Mouse (Mus musculus): ENCODE results near the gene Gli2. TPM values are rescaled to one million over a fixed set of nuclear protein-coding genes. Genes with fewer than 3 reads are reported as not detected.

Gli2 gene
- polyA plus RNA-seq (2014; fragmentation: Nextera tagmentation; extraction: Ambion mirVana): 17.7 and 17.8 TPM in 2 replicates

- Histone ChIP-seq H3K27me3 (ENCODE audit: control insufficient read depth, insufficient read depth, low read length) (no peaks in the 10 kb centered on the region), H3K27ac (replicated peaks; ENCODE audit: low read depth, low read length) (peak within 1 kb of the TSS; percentile 98), H3K9ac (ENCODE audit: low read length) (peak within 1 kb of the TSS; percentile 94), H3K9me3 (ENCODE audit: control insufficient read depth, low read length) (no peaks in the 10 kb centered on the region), H3K4me1 (ENCODE audit: control insufficient read depth, insufficient read depth, low read length) (peaks cover 31% of the 10 kb centered on the region), H3K4me2 (ENCODE audit: low read depth, severe bottlenecking) (peak within 1 kb of the TSS; percentile 89), H3K4me3 (ENCODE audit: low read depth, low read length) (peak within 1 kb of the TSS; percentile 82), H3K36me3 (ENCODE audit: control insufficient read depth, insufficient read depth, low read length) (no peaks in the 10 kb centered on the region)
- 0% methylated on average over 38 of the region's 42 CpGs for WGBS
- ATAC-seq (ENCODE audit: insufficient number of reproducible peaks, low FRiP score, low TSS enrichment, low read depth) (peak; percentile 85), DNase-seq (ENCODE audit: low spot score) (peak; percentile 95)
Measured at GRCm38 (mm10) chr1:119053402-119053841, at the start of gene Gli2. Gene Gli2, minus strand, starts transcription at chr1:119053619.

- Histone ChIP-seq H3K4me2 (ENCODE audit: low read depth, severe bottlenecking) (no peak overlapping the region), H3K36me3 (ENCODE audit: control insufficient read depth, insufficient read depth, low read length) (no peaks in the 10 kb centered on the region), H3K9me3 (ENCODE audit: control insufficient read depth, low read length) (no peaks in the 10 kb centered on the region), H3K27ac (replicated peaks; ENCODE audit: low read depth, low read length) (no peak overlapping the region), H3K9ac (ENCODE audit: low read length) (no peak overlapping the region), H3K27me3 (ENCODE audit: control insufficient read depth, insufficient read depth, low read length) (no peaks in the 10 kb centered on the region), H3K4me1 (ENCODE audit: control insufficient read depth, insufficient read depth, low read length) (0 out of 2 replicates have a peak, but pooled peaks cover 2% of the 10 kb centered on the region), H3K4me3 (ENCODE audit: low read depth, low read length) (no peak overlapping the region)
- no peak for DNase-seq (ENCODE audit: low spot score)
- WGBS: 46% methylated on average over 13 of the region's 13 CpGs
- no peak for ATAC-seq (ENCODE audit: insufficient number of reproducible peaks, low FRiP score, low TSS enrichment, low read depth)
Measured at GRCm38 (mm10) chr1:119097921-119098521, 44.6 kb upstream of the Gli2 start.

GRCm38 (mm10) chr1:119093739-119094138 is 40.3 kb upstream of the Gli2 start:
- 17% methylated on average over 8 of the region's 8 CpGs for WGBS
- 0 out of 2 replicates have a peak, but pooled peaks cover 2% of the 10 kb centered on the region for H3K4me1 ChIP-seq (ENCODE audit: control insufficient read depth, insufficient read depth, low read length)
- H3K4me3 ChIP-seq (ENCODE audit: low read depth, low read length): no peak overlapping the region
- no peak overlapping the region for H3K9ac ChIP-seq (ENCODE audit: low read length)
- DNase-seq (ENCODE audit: low spot score) (peak; percentile 87), ATAC-seq (ENCODE audit: insufficient number of reproducible peaks, low FRiP score, low TSS enrichment, low read depth) (no peak)
- H3K9me3 ChIP-seq (ENCODE audit: control insufficient read depth, low read length): no peaks in the 10 kb centered on the region
- no peaks in the 10 kb centered on the region for H3K36me3 ChIP-seq (ENCODE audit: control insufficient read depth, insufficient read depth, low read length)
- H3K27me3 ChIP-seq (ENCODE audit: control insufficient read depth, insufficient read depth, low read length): no peaks in the 10 kb centered on the region
- no peak overlapping the region for H3K27ac ChIP-seq (replicated peaks; ENCODE audit: low read depth, low read length)
- H3K4me2 ChIP-seq (ENCODE audit: low read depth, severe bottlenecking): no peak overlapping the region

- H3K9me3 ChIP-seq (ENCODE audit: control insufficient read depth, low read length): no peaks in the 10 kb centered on the region
- 80% methylated on average over 18 of the region's 18 CpGs for WGBS
- H3K4me1 ChIP-seq (ENCODE audit: control insufficient read depth, insufficient read depth, low read length): no peaks in the 10 kb centered on the region
- no peak overlapping the region for H3K4me2 ChIP-seq (ENCODE audit: low read depth, severe bottlenecking)
- no peak overlapping the region for H3K9ac ChIP-seq (ENCODE audit: low read length)
- DNase-seq (ENCODE audit: low spot score): no peak
- H3K36me3 ChIP-seq (ENCODE audit: control insufficient read depth, insufficient read depth, low read length): no peaks in the 10 kb centered on the region
- H3K27ac ChIP-seq (replicated peaks; ENCODE audit: low read depth, low read length): no peak overlapping the region
- no peak for ATAC-seq (ENCODE audit: insufficient number of reproducible peaks, low FRiP score, low TSS enrichment, low read depth)
- H3K4me3 ChIP-seq (ENCODE audit: low read depth, low read length): no peak overlapping the region
- H3K27me3 ChIP-seq (ENCODE audit: control insufficient read depth, insufficient read depth, low read length): no peaks in the 10 kb centered on the region
Measured at GRCm38 (mm10) chr1:119089887-119090620, 36.6 kb upstream of the Gli2 start.

- Histone ChIP-seq H3K9ac (ENCODE audit: low read length) (no peak overlapping the region), H3K4me1 (ENCODE audit: control insufficient read depth, insufficient read depth, low read length) (no peaks in the 10 kb centered on the region), H3K4me3 (ENCODE audit: low read depth, low read length) (no peak overlapping the region), H3K9me3 (ENCODE audit: control insufficient read depth, low read length) (no peaks in the 10 kb centered on the region), H3K4me2 (ENCODE audit: low read depth, severe bottlenecking) (no peak overlapping the region), H3K27ac (replicated peaks; ENCODE audit: low read depth, low read length) (no peak overlapping the region), H3K27me3 (ENCODE audit: control insufficient read depth, insufficient read depth, low read length) (no peaks in the 10 kb centered on the region), H3K36me3 (ENCODE audit: control insufficient read depth, insufficient read depth, low read length) (no peaks in the 10 kb centered on the region)
- ATAC-seq (ENCODE audit: insufficient number of reproducible peaks, low FRiP score, low TSS enrichment, low read depth): peak; percentile 22; the same call in 1 of the 2 replicates
- WGBS: 12% methylated on average over 3 of the region's 3 CpGs
- DNase-seq (ENCODE audit: low spot score): peak; percentile 92
Measured at GRCm38 (mm10) chr1:119087539-119087938, 34.1 kb upstream of the Gli2 start.

- no peak for ATAC-seq (ENCODE audit: insufficient number of reproducible peaks, low FRiP score, low TSS enrichment, low read depth)
- 55% methylated on average over 10 of the region's 10 CpGs for WGBS
- Histone ChIP-seq H3K27ac (replicated peaks; ENCODE audit: low read depth, low read length) (no peak overlapping the region), H3K4me2 (ENCODE audit: low read depth, severe bottlenecking) (no peak overlapping the region), H3K9me3 (ENCODE audit: control insufficient read depth, low read length) (no peaks in the 10 kb centered on the region), H3K4me3 (ENCODE audit: low read depth, low read length) (no peak overlapping the region), H3K36me3 (ENCODE audit: control insufficient read depth, insufficient read depth, low read length) (no peaks in the 10 kb centered on the region), H3K27me3 (ENCODE audit: control insufficient read depth, insufficient read depth, low read length) (no peaks in the 10 kb centered on the region), H3K9ac (ENCODE audit: low read length) (no peak overlapping the region), H3K4me1 (ENCODE audit: control insufficient read depth, insufficient read depth, low read length) (no peaks in the 10 kb centered on the region)
- DNase-seq (ENCODE audit: low spot score): no peak
Measured at GRCm38 (mm10) chr1:119085771-119086170, 32.4 kb upstream of the Gli2 start.

- H3K4me2 ChIP-seq (ENCODE audit: low read depth, severe bottlenecking): no peak overlapping the region
- peak; percentile 81 for DNase-seq (ENCODE audit: low spot score)
Measured at GRCm38 (mm10) chr1:119083468-119083921, 30.1 kb upstream of the Gli2 start.

GRCm38 (mm10) chr1:119082231-119082991 is 29.0 kb upstream of the Gli2 start:
- WGBS: 39% methylated on average over 12 of the region's 12 CpGs

More at GRCm38 (mm10) chr1:119083468-119083921, 30.1 kb upstream of the Gli2 start:
- 16% methylated on average over 10 of the region's 10 CpGs for WGBS
- H3K4me1 ChIP-seq (ENCODE audit: control insufficient read depth, insufficient read depth, low read length): no peaks in the 10 kb centered on the region
- H3K27me3 ChIP-seq (ENCODE audit: control insufficient read depth, insufficient read depth, low read length): no peaks in the 10 kb centered on the region
- H3K9me3 ChIP-seq (ENCODE audit: control insufficient read depth, low read length): no peaks in the 10 kb centered on the region
- ATAC-seq (ENCODE audit: insufficient number of reproducible peaks, low FRiP score, low TSS enrichment, low read depth): peak; percentile 72
- no peak overlapping the region for H3K4me3 ChIP-seq (ENCODE audit: low read depth, low read length)
- H3K36me3 ChIP-seq (ENCODE audit: control insufficient read depth, insufficient read depth, low read length): no peaks in the 10 kb centered on the region
- no peak overlapping the region for H3K9ac ChIP-seq (ENCODE audit: low read length)
- H3K27ac ChIP-seq (replicated peaks; ENCODE audit: low read depth, low read length): no peak overlapping the region

More at GRCm38 (mm10) chr1:119082231-119082991, 29.0 kb upstream of the Gli2 start:
- 0 out of 2 replicates have a peak, but pooled peaks cover 3% of the 10 kb centered on the region for H3K27me3 ChIP-seq (ENCODE audit: control insufficient read depth, insufficient read depth, low read length)
- no peak; the same call in 1 of the 2 replicates for ATAC-seq (ENCODE audit: insufficient number of reproducible peaks, low FRiP score, low TSS enrichment, low read depth)
- no peak overlapping the region for H3K4me3 ChIP-seq (ENCODE audit: low read depth, low read length)
- no peak overlapping the region for H3K4me2 ChIP-seq (ENCODE audit: low read depth, severe bottlenecking)
- peak; percentile 91 for DNase-seq (ENCODE audit: low spot score)
- no peak overlapping the region for H3K9ac ChIP-seq (ENCODE audit: low read length)
- H3K27ac ChIP-seq (replicated peaks; ENCODE audit: low read depth, low read length): no peak overlapping the region
- H3K9me3 ChIP-seq (ENCODE audit: control insufficient read depth, low read length): no peaks in the 10 kb centered on the region
- no peaks in the 10 kb centered on the region for H3K4me1 ChIP-seq (ENCODE audit: control insufficient read depth, insufficient read depth, low read length)
- H3K36me3 ChIP-seq (ENCODE audit: control insufficient read depth, insufficient read depth, low read length): no peaks in the 10 kb centered on the region

Measured in limb, embryonic 11.5 days (tissue).